Mouse (Mus musculus) heart, adult 2 months (tissue): ENCODE data around the gene Znrf1. TPM values are rescaled to one million over a fixed set of nuclear protein-coding genes. Genes with fewer than 3 reads are reported as not detected.

Source experiments
- DNase-seq, 2 experiments: peaks; one replicate each; pipeline ENCODE4 v3.0.0; 2021
- H3K27ac ChIP-seq: fragments of 200-600 bp; 2 replicates; pipeline ENCODE4 v1.8.1; 2022
- H3K27me3 ChIP-seq: fragments of 200-500 bp; 2 replicates; pipeline ENCODE4 v1.6.1; 2012; ENCODE audit warnings: mild to moderate bottlenecking, low read length, inconsistent platforms, mixed read lengths; ENCODE audit not compliant: control insufficient read depth, insufficient read depth
- H3K36me3 ChIP-seq: fragments of 200-500 bp; 2 replicates; pipeline ENCODE4 v1.6.1; 2012; ENCODE audit warnings: low read length, inconsistent platforms; ENCODE audit not compliant: control insufficient read depth, insufficient read depth
- H3K4me1 ChIP-seq: fragments of 200-500 bp; 2 replicates; pipeline ENCODE4 v1.6.1; 2011; ENCODE audit warnings: low read length; ENCODE audit not compliant: control insufficient read depth, insufficient read depth
- H3K4me3 ChIP-seq: fragments of 200-600 bp; 2 replicates; pipeline ENCODE4 v1.8.1; 2022
- H3K79me2 ChIP-seq: fragments of 200-500 bp; replicated peaks from 2 replicates; pipeline ENCODE4 v1.6.1; 2012; ENCODE audit warnings: mild to moderate bottlenecking, inconsistent platforms, low read length, moderate library complexity, mixed read lengths; ENCODE audit not compliant: control insufficient read depth, insufficient read depth
- H3K9ac ChIP-seq: fragments of 200-500 bp; 2 replicates; pipeline ENCODE4 v1.6.1; 2012; ENCODE audit warnings: low read depth, mild to moderate bottlenecking, control low read depth, inconsistent platforms, low read length, mixed read lengths
- CTCF ChIP-seq: fragments of 200-600 bp; IDR thresholded peaks from 2 replicates; pipeline ENCODE4 v1.8.1; 2022; ENCODE audit warnings: antibody characterized with exemption, mild to moderate bottlenecking, moderate library complexity
- EP300 ChIP-seq: fragments of 200-500 bp; IDR thresholded peaks from 2 replicates; pipeline ENCODE4 v1.6.1; 2011; ENCODE audit warnings: low read depth, low read length, control low read depth; ENCODE audit not compliant: insufficient read depth
- POLR2A ChIP-seq: fragments of 200-500 bp; IDR thresholded peaks from 2 replicates; pipeline ENCODE4 v1.6.1; 2011; ENCODE audit warnings: mild to moderate bottlenecking, low read depth, low read length, control low read depth; ENCODE audit not compliant: insufficient read depth
- WGBS: fragments of 180-500 bp; shearing (Covaris S2); methylation state at CpG from one replicate; pipeline ENCODE4 v1.1.7; 2018; 5-methylcytosine and 5-hydroxymethylcytosine counted together
- intact Hi-C: fragments of 180-260 bp; cut with DNase I; formaldehyde crosslinking; loops from one replicate; pipeline ENCODE4 v1.15.1; 2025
- polyA plus RNA-seq: library from polyadenylated mRNA; depleted of rRNA; stranded (reverse); fragments of >200 nt; gene quantifications from 2 replicates; pipeline ENCODE4 v1.2.3, GENCODE M21; 2012
- total RNA-seq, 2 experiments: library from RNA; stranded (reverse); gene quantifications; 2 replicates each; pipeline ENCODE4 v1.2.3; 2021

Gene Znrf1
- total and polyA plus RNA-seq, 3 experiments, result 54.7 to 66.7 (median 59.0) TPM

GRCm38 (mm10) chr8:111571661-111572060, 35.8 kb downstream of the Znrf1 start:
- Histone ChIP-seq H3K4me1 (peaks cover 10% of the 10 kb centered on the region), H3K79me2 (peaks cover 12% of the 10 kb centered on the region), H3K9ac (no peak overlapping the region), H3K4me3 (no peak overlapping the region), H3K27ac (no peak overlapping the region), H3K27me3 (no peaks in the 10 kb centered on the region), H3K36me3 (peaks cover 15% of the 10 kb centered on the region)
- no peak for TF ChIP-seq POLR2A
- TF ChIP-seq CTCF, result no peak
- TF ChIP-seq EP300, result no peak
- no peak for DNase-seq
- 78% methylated on average over 10 of the region's 10 CpGs for WGBS
- intact Hi-C loops, result no loop called here

GRCm38 (mm10) chr8:111572431-111572830, 36.5 kb downstream of the Znrf1 start:
- intact Hi-C loops, result no loop called here
- TF ChIP-seq EP300 (no peak), CTCF (no peak), POLR2A (no peak)
- peaks cover 10% of the 10 kb centered on the region for H3K4me1 ChIP-seq
- WGBS, result 94% methylated on average over 2 of the region's 2 CpGs
- peaks cover 12% of the 10 kb centered on the region for H3K79me2 ChIP-seq
- DNase-seq, result no peak
- no peak overlapping the region for H3K27ac ChIP-seq
- no peak overlapping the region for H3K9ac ChIP-seq
- no peak overlapping the region for H3K4me3 ChIP-seq
- H3K27me3 ChIP-seq, result no peaks in the 10 kb centered on the region
- H3K36me3 ChIP-seq, result peaks cover 16% of the 10 kb centered on the region

- intact Hi-C loops, result no loop called here
- Histone ChIP-seq H3K4me1 (peaks cover 5% of the 10 kb centered on the region), H3K27me3 (no peaks in the 10 kb centered on the region), H3K4me3 (no peak overlapping the region), H3K9ac (no peak overlapping the region), H3K27ac (no peak overlapping the region), H3K36me3 (peaks cover 21% of the 10 kb centered on the region), H3K79me2 (peaks cover 10% of the 10 kb centered on the region)
- DNase-seq, result no peak
- 51% methylated on average over 8 of the region's 8 CpGs for WGBS
- no peak for TF ChIP-seq CTCF
- no peak for TF ChIP-seq POLR2A
- TF ChIP-seq EP300, result no peak
These were observed 37.7 kb downstream of the Znrf1 start for GRCm38 (mm10) chr8:111573583-111573982.

- H3K36me3 ChIP-seq, result peaks cover 21% of the 10 kb centered on the region
- peaks cover 5% of the 10 kb centered on the region for H3K4me1 ChIP-seq
- no peak for DNase-seq
- H3K79me2 ChIP-seq, result peaks cover 10% of the 10 kb centered on the region
- no peak overlapping the region for H3K9ac ChIP-seq
- no peak for TF ChIP-seq POLR2A
- no peak for TF ChIP-seq EP300
- no peak for TF ChIP-seq CTCF
- H3K4me3 ChIP-seq, result no peak overlapping the region
- H3K27ac ChIP-seq, result no peak overlapping the region
- intact Hi-C loops, result no loop called here
- 76% methylated on average over 2 of the region's 2 CpGs for WGBS
- no peaks in the 10 kb centered on the region for H3K27me3 ChIP-seq
These were observed 38.1 kb downstream of the Znrf1 start for GRCm38 (mm10) chr8:111574016-111574415.

GRCm38 (mm10) chr8:111575492-111575891, 39.6 kb downstream of the Znrf1 start:
- H3K27me3 ChIP-seq, result no peaks in the 10 kb centered on the region
- H3K79me2 ChIP-seq, result peaks cover 10% of the 10 kb centered on the region
- DNase-seq, result no peak
- peaks cover 1% of the 10 kb centered on the region for H3K4me1 ChIP-seq
- intact Hi-C loops, result no loop called here
- no peak overlapping the region for H3K4me3 ChIP-seq
- TF ChIP-seq CTCF (no peak), EP300 (no peak), POLR2A (no peak)
- WGBS, result 91% methylated on average over 4 of the region's 4 CpGs
- peaks cover 15% of the 10 kb centered on the region for H3K36me3 ChIP-seq
- H3K9ac ChIP-seq, result no peak overlapping the region
- no peak overlapping the region for H3K27ac ChIP-seq

- Histone ChIP-seq H3K36me3 (peaks cover 17% of the 10 kb centered on the region), H3K4me1 (peaks cover 1% of the 10 kb centered on the region)
- intact Hi-C loops, result no loop called here
These were observed 40.6 kb downstream of the Znrf1 start for GRCm38 (mm10) chr8:111576501-111576900.

More at GRCm38 (mm10) chr8:111576501-111576900, 40.6 kb downstream of the Znrf1 start:
- H3K79me2 ChIP-seq, result peaks cover 10% of the 10 kb centered on the region
- H3K9ac ChIP-seq, result no peak overlapping the region
- H3K27me3 ChIP-seq, result no peaks in the 10 kb centered on the region
- no peak for DNase-seq
- no peak for TF ChIP-seq POLR2A
- no peak for TF ChIP-seq EP300
- no peak for TF ChIP-seq CTCF
- H3K27ac ChIP-seq, result no peak overlapping the region
- no peak overlapping the region for H3K4me3 ChIP-seq
